Mouse (Mus musculus): ENCODE data around the gene Scyl1.

- no peak for TF ChIP-seq POLR2A (IDR thresholded peaks at IDR 0.05; ENCODE audit: extremely low read depth, insufficient read depth, low read length)
- no peak for TF ChIP-seq CTCF (IDR thresholded peaks at IDR 0.05; ENCODE audit: low read depth, low read length)
Measured at GRCm38 (mm10) chr19:5743576-5743975, 27.6 kb downstream of the Scyl1 start.
